Mouse (Mus musculus) G1E (cell line): ENCODE results near the gene Csnk2a2. TPM values are rescaled to one million over a fixed set of nuclear protein-coding genes. Genes with fewer than 3 reads are reported as not detected.

ENCODE experiments used
- ATAC-seq: 2 replicates; pipeline ENCODE4 v1.8.0; 2016; ENCODE audit warnings: mild to moderate bottlenecking; ENCODE audit not compliant: insufficient number of reproducible peaks, poor library complexity, low FRiP score, severe bottlenecking; ENCODE audit errors: extremely low read depth
- DNase-seq: peaks from one replicate; pipeline ENCODE4 v3.0.0; 2012; ENCODE audit warnings: low spot score
- H3K27me3 ChIP-seq: 2 replicates; pipeline ENCODE4 v1.6.1; 2012; ENCODE audit warnings: mild to moderate bottlenecking, low read length, inconsistent platforms; ENCODE audit not compliant: insufficient read depth
- H3K36me3 ChIP-seq: replicated peaks from 2 replicates; pipeline ENCODE3; 2012; ENCODE audit warnings: mild to moderate bottlenecking, inconsistent platforms
- H3K4me1 ChIP-seq: 2 replicates; pipeline ENCODE4 v1.6.1; 2012; ENCODE audit warnings: low read depth, low read length, inconsistent platforms, mixed read lengths; ENCODE audit not compliant: insufficient read depth
- H3K4me3 ChIP-seq: 2 replicates; pipeline ENCODE4 v1.5.1; 2012; ENCODE audit warnings: low read depth, mild to moderate bottlenecking, inconsistent platforms, low read length, moderate library complexity, mixed read lengths
- H3K9me3 ChIP-seq: replicated peaks from 2 replicates; pipeline ENCODE4 v1.6.1; 2012; ENCODE audit warnings: inconsistent platforms
- CTCF ChIP-seq: IDR thresholded peaks from 2 replicates; pipeline ENCODE4 v1.5.1; 2012; ENCODE audit warnings: low read depth, low read length, inconsistent platforms, mixed read lengths
- GATA1 ChIP-seq: IDR thresholded peaks from 2 replicates; pipeline ENCODE4 v1.6.1; 2012; ENCODE audit warnings: borderline replicate concordance, low read length, inconsistent platforms, mixed read lengths
- GATA2 ChIP-seq: IDR thresholded peaks from 2 replicates; pipeline ENCODE4 v1.6.1; 2012; ENCODE audit warnings: low read depth, low read length, inconsistent platforms, borderline replicate concordance
- POLR2AphosphoS5 ChIP-seq: IDR thresholded peaks from 2 replicates; pipeline ENCODE4 v1.6.1; 2012; ENCODE audit warnings: low read depth, low read length, inconsistent platforms; ENCODE audit not compliant: insufficient replicate concordance
- TAL1 ChIP-seq: conservative IDR thresholded peaks from 2 replicates; pipeline ENCODE4 v1.6.1; 2012; ENCODE audit warnings: low read depth, low read length, inconsistent platforms, mixed read lengths
- polyA plus RNA-seq: library from polyadenylated mRNA; stranded (reverse); fragments of >175 nt; gene quantifications from 2 replicates; pipeline ENCODE4 v1.2.3, GENCODE M21; 2012
- total RNA-seq, 2 experiments: library from RNA; stranded (forward) in 1 of 2; stranded (reverse) in 1 of 2; fragments of 200-1000 nt in 1 of 2; fragments of >200 nt in 1 of 2; fragmentation: Nextera tagmentation in 1 of 2; gene quantifications; 2 replicates each; pipeline ENCODE4 v1.2.3; 2014 to 2017

The Csnk2a2 gene
- total and polyA plus RNA-seq, 3 experiments = 30.8 to 300 (median 45.0) TPM

DNA sequence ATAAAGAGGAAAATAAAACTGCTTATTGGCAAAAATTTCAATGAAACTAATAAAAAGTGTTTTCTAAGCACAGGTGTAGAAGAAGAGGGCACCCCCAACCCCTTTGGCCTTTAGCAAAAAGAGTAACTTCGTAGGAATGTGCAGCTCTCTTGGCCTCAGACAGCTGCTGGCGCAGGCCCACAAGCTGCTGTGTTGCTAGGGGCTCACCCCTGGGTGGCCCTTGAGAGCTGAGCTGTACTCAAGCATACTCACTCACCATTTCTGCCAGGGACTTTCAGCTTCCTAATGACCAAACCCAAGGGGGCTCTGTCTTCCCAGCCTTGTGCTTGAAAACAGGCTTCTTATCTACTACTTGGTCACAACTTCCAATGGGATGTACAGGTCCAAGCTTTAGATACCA is 23.3 kb downstream of the Csnk2a2 start:
- Histone ChIP-seq H3K9me3 (no peaks in the 10 kb centered on the region), H3K27me3 (no peaks in the 10 kb centered on the region), H3K4me3 (no peak overlapping the region), H3K4me1 (peaks cover 7% of the 10 kb centered on the region; the same call in 1 of the 2 replicates), H3K36me3 (peaks cover 93% of the 10 kb centered on the region)
- TF ChIP-seq GATA1 (no peak), TAL1 (no peak), GATA2 (no peak), POLR2AphosphoS5 (no peak), CTCF (no peak)
- DNase-seq (no peak), ATAC-seq (no peak)

GRCm38 (mm10) chr8:95452518-95452917 is 37.3 kb downstream of the Csnk2a2 start:
- TF ChIP-seq CTCF (no peak), POLR2AphosphoS5 (no peak), TAL1 (no peak), GATA2 (no peak), GATA1 (no peak)
- peaks cover 97% of the 10 kb centered on the region for H3K36me3 ChIP-seq
- no peaks in the 10 kb centered on the region for H3K9me3 ChIP-seq
- 0 out of 2 replicates have a peak, but pooled peaks cover 2% of the 10 kb centered on the region for H3K4me1 ChIP-seq
- no peaks in the 10 kb centered on the region for H3K27me3 ChIP-seq
- no peak for DNase-seq
- H3K4me3 ChIP-seq = no peak overlapping the region
- ATAC-seq = no peak

DNA sequence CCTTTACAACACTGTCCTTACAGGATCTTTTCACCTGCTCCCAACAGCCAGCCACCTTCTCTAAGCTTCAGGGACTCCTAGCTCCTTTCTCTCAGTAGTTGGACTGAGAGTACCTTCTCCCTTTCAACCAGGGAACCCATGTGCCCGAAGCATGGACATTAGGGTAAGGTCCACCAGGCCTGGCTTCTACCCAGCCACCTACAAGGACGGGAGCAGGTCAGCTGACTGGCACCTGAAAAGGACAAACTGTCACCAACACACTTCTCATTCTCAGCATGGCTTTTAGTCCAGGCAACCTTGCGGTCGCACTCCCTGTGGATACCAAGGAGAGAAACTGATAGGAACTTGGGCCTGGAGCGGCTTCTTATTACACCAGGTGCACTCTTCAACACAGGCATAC is 39.6 kb downstream of the Csnk2a2 start:
- TF ChIP-seq GATA1 = no peak
- no peak for TF ChIP-seq GATA2
- no peak for TF ChIP-seq POLR2AphosphoS5
- TF ChIP-seq CTCF = no peak
- no peak for TF ChIP-seq TAL1
- peaks cover 88% of the 10 kb centered on the region for H3K36me3 ChIP-seq
- no peaks in the 10 kb centered on the region for H3K9me3 ChIP-seq
- H3K4me3 ChIP-seq = no peak overlapping the region
- DNase-seq (no peak), ATAC-seq (no peak)
- H3K4me1 ChIP-seq = 0 out of 2 replicates have a peak, but pooled peaks cover 2% of the 10 kb centered on the region
- no peaks in the 10 kb centered on the region for H3K27me3 ChIP-seq

DNA sequence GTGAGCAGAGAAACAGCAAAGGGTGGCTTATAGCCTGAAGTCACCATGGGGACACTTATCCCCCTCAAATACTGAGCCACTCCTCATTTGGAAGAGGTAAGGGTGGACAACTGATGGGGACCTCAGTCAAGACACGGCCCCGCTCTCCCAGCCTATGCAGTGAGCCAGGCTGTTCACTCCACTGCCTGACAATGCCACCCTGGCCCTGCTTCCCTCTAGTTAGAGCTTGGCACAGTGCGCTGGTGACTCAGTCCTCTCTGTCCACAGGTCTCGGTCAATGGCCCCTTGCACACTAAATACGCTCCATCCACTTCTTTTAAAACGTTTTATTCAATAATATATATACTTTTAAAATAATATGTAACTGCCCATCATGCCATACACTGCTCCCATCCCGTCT is 42.2 kb downstream of the Csnk2a2 start:
- H3K9me3 ChIP-seq = no peaks in the 10 kb centered on the region
- H3K36me3 ChIP-seq = peaks cover 62% of the 10 kb centered on the region
- no peak for DNase-seq
- H3K4me1 ChIP-seq = 0 out of 2 replicates have a peak, but pooled peaks cover 2% of the 10 kb centered on the region
- H3K4me3 ChIP-seq = no peak overlapping the region
- no peaks in the 10 kb centered on the region for H3K27me3 ChIP-seq
- TF ChIP-seq GATA1 = no peak
- no peak for ATAC-seq

DNA sequence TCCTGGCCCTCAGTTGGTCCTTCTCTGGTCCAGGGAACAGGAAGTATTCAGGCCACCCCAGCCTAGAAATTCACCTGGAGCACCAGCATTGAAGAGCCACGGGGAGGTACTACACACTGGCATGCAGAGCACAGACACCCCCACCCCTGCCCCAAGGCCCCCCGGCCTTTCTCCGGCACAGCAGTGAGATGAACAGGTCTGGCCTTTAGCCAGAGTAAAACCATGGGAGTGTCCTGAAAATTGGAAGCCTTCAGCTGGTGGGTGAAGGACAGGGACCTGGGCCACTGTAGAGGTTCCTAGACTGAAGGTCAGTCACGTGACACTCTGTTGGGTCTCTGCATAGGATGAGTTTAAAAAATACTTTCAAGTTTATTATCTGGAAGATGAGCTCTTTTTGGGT is 44.8 kb downstream of the Csnk2a2 start:
- no peaks in the 10 kb centered on the region for H3K27me3 ChIP-seq
- ATAC-seq (no peak), DNase-seq (no peak)
- no peak overlapping the region for H3K4me3 ChIP-seq
- TF ChIP-seq CTCF = no peak
- TF ChIP-seq TAL1 = no peak
- TF ChIP-seq POLR2AphosphoS5 = no peak
- TF ChIP-seq GATA2 = no peak
- TF ChIP-seq GATA1 = no peak
- peaks cover 21% of the 10 kb centered on the region for H3K4me1 ChIP-seq
- H3K36me3 ChIP-seq = peaks cover 38% of the 10 kb centered on the region
- H3K9me3 ChIP-seq = no peaks in the 10 kb centered on the region

- H3K9me3 ChIP-seq = no peaks in the 10 kb centered on the region
- H3K4me1 ChIP-seq = peaks cover 50% of the 10 kb centered on the region
- H3K27me3 ChIP-seq = no peaks in the 10 kb centered on the region
- no peak for ATAC-seq
- H3K36me3 ChIP-seq = peaks cover 4% of the 10 kb centered on the region
- no peak for DNase-seq
- no peak overlapping the region for H3K4me3 ChIP-seq
- TF ChIP-seq POLR2AphosphoS5 (no peak), GATA2 (no peak), TAL1 (no peak), CTCF (no peak), GATA1 (no peak)
These were observed 48.3 kb downstream of the Csnk2a2 start for GRCm38 (mm10) chr8:95441491-95442039.

GRCm38 (mm10) chr8:95440168-95440709 is 49.6 kb downstream of the Csnk2a2 start:
- Histone ChIP-seq H3K36me3 (no peaks in the 10 kb centered on the region), H3K4me1 (peaks cover 51% of the 10 kb centered on the region), H3K27me3 (no peaks in the 10 kb centered on the region), H3K9me3 (no peaks in the 10 kb centered on the region), H3K4me3 (no peak overlapping the region; the same call in 1 of the 2 replicates)
- DNase-seq (no peak), ATAC-seq (peak; percentile 67)
- TF ChIP-seq GATA2 = no peak
- 0 out of 2 replicates have a peak, but pooled peaks have one; percentile 14 for TF ChIP-seq TAL1
